Mouse (Mus musculus) E14TG2a.4 (cell line): Measurements from ENCODE around the gene Gm42517.

Experiments
- CTCF ChIP-seq: conservative IDR thresholded peaks from 2 replicates; pipeline ENCODE4 v1.5.1; 2014; ENCODE audit warnings: low read length
- POU5F1 ChIP-seq: IDR thresholded peaks from 2 replicates; pipeline ENCODE4 v1.6.1; 2014; ENCODE audit warnings: low read length, borderline replicate concordance

GRCm38 (mm10) chr5:108368851-108369621, 1.3 kb upstream of the Gm42517 start:
- TF ChIP-seq CTCF (no peak), POU5F1 (no peak)
